Mouse (Mus musculus): ENCODE data around the gene Fndc11. TPM values are rescaled to one million over a fixed set of nuclear protein-coding genes. Genes with fewer than 3 reads are reported as not detected.

Gene Fndc11
- polyA plus RNA-seq, 1 experiment from 2014 or later, result 0.27 TPM

DNA sequence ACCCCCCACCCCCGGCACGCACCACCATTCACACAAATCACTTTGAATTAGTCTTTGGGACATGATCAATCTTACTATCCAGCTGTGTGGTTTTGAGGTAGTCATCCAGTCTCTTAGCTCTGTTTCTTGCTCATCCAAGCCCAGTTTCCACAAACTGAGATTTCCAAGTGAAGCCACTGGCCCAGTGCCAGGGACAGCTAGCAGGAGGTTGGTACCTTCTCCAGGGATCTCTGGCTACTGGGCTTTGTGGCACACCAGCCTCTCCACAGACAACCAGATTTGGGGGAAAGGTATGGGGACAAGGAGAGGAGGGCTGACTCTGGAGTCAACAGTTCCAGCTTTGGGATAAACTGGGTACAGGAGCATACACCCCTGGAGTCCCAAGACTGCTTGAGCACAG is 548 bp downstream of the Fndc11 start:
- H3K27me3 ChIP-seq (replicated peaks), result peaks cover 39% of the 10 kb centered on the region
- H3K36me3 ChIP-seq, result no peaks in the 10 kb centered on the region
- H3K9me3 ChIP-seq, result no peaks in the 10 kb centered on the region
- no peak overlapping the region for H3K27ac ChIP-seq (replicated peaks)
- WGBS, result 53% methylated on average over 2 of the region's 2 CpGs
- peaks cover 17% of the 10 kb centered on the region for H3K4me1 ChIP-seq
- peak overlapping the region; percentile 75 for H3K4me2 ChIP-seq
- peak overlapping the region; percentile 45 for H3K4me3 ChIP-seq
- ATAC-seq (ENCODE audit: extremely low read depth, insufficient number of reproducible peaks, low FRiP score, low TSS enrichment), result no peak
- H3K9ac ChIP-seq, result peak overlapping the region; percentile 67

DNA sequence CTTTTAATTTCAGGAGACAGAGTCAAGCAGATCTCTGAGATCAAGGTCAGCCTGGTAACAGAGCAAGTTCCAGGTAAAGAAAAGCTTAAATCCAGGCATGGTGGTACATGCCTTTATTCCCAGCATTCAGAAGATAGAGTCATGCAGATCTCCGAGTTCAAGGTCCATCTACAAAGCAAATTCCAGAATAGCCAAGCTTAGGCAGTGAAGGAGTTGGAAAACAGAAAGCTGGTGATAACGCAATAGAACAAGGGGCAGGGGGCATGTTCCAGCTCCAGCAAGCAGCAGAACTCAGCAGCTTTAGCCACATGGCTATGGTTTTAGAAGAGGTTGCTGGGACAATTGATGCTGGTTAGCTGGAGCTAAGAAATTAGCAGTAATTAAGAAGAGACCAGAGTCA is 5.2 kb downstream of the Fndc11 start:
- 75% methylated on average over 2 of the region's 2 CpGs for WGBS
- H3K27ac ChIP-seq (replicated peaks), result no peak overlapping the region
- H3K36me3 ChIP-seq, result peaks cover 16% of the 10 kb centered on the region
- H3K9me3 ChIP-seq, result no peaks in the 10 kb centered on the region
- no peak overlapping the region for H3K9ac ChIP-seq
- H3K4me1 ChIP-seq, result peaks cover 6% of the 10 kb centered on the region
- H3K4me3 ChIP-seq, result no peak overlapping the region
- no peak overlapping the region for H3K4me2 ChIP-seq
- H3K27me3 ChIP-seq (replicated peaks), result peaks cover 20% of the 10 kb centered on the region
- ATAC-seq (ENCODE audit: extremely low read depth, insufficient number of reproducible peaks, low FRiP score, low TSS enrichment), result no peak

DNA sequence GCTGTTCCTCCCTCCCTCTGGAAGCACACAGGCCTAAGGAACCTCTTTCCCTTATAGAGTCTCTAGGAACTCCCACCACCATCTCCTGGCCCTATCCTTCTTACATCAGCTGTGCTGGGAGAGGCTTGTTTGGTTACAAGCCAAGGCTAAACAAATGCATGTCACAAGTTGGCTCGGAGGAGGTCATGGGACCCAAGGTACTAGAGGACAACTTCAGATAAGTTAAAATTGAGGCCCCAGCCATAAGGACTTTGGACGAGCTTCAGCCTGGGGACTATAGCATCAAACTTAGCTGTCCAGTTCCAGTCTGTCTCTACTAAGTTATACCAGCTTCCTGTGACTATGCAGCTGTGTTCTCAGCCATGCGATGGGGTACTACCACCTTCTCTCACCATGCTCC is 7.3 kb downstream of the Fndc11 start:
- Histone ChIP-seq H3K4me1 (no peaks in the 10 kb centered on the region), H3K4me2 (no peak overlapping the region), H3K9ac (no peak overlapping the region), H3K36me3 (peaks cover 31% of the 10 kb centered on the region), H3K4me3 (no peak overlapping the region), H3K9me3 (no peaks in the 10 kb centered on the region), H3K27me3 (replicated peaks) (peaks cover under 1% of the 10 kb centered on the region; the same call in 1 of the 2 replicates), H3K27ac (replicated peaks) (no peak overlapping the region)
- ATAC-seq (ENCODE audit: extremely low read depth, insufficient number of reproducible peaks, low FRiP score, low TSS enrichment), result no peak
- WGBS, result 70% methylated on average over 3 of the region's 3 CpGs

DNA sequence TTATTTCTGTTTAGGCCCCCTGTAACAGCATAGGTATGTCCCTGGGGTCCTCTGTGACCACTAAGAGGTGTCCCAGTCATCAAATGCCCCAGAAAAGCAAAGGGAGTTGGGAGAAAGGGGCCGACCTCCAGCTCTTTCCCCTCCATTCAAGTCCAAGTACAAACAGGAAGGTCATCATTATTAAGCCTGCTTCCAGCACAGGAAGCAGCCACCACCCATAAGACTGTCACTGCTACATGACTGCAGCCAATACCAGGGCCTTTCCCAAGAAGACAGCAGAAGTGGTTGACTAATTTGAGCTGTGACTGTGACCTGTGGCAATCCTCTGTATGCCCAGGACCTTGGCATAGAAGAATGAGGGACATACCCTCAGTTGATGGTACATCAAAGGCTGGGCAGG is 8.5 kb downstream of the Fndc11 start:
- no peak for ATAC-seq (ENCODE audit: extremely low read depth, insufficient number of reproducible peaks, low FRiP score, low TSS enrichment)
- no peak overlapping the region for H3K4me2 ChIP-seq
- no peaks in the 10 kb centered on the region for H3K9me3 ChIP-seq
- no peak overlapping the region for H3K27ac ChIP-seq (replicated peaks)
- H3K4me1 ChIP-seq, result no peaks in the 10 kb centered on the region
- H3K27me3 ChIP-seq (replicated peaks), result no peaks in the 10 kb centered on the region
- no peak overlapping the region for H3K9ac ChIP-seq
- peaks cover 35% of the 10 kb centered on the region for H3K36me3 ChIP-seq
- no peak overlapping the region for H3K4me3 ChIP-seq
- 59% methylated on average over 1 of the region's 1 CpGs for WGBS

DNA sequence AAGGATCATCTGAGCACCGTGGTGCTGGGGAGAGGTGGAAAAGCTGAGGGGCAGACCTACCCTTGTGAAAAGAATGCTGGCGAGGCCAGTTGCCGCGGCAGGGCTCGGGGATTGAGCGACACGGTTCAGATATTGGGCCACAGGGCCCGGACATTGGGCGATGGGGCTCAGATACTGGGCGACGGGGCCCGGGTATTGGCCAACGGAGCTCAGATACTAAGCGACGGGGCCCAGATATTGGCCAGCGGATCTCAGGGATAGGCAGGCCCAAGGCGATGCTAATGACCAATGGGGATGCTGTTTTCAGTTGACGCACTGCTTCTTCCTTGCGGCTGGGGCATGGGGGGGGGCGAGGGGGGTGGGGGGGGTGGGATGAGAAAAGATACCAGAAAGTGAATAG is 11.4 kb downstream of the Fndc11 start:
- Histone ChIP-seq H3K27ac (replicated peaks) (no peak overlapping the region), H3K9ac (no peak overlapping the region), H3K4me1 (no peaks in the 10 kb centered on the region), H3K4me3 (no peak overlapping the region), H3K27me3 (replicated peaks) (no peaks in the 10 kb centered on the region), H3K4me2 (no peak overlapping the region), H3K9me3 (no peaks in the 10 kb centered on the region), H3K36me3 (peaks cover 45% of the 10 kb centered on the region)
- ATAC-seq (ENCODE audit: extremely low read depth, insufficient number of reproducible peaks, low FRiP score, low TSS enrichment), result no peak
- WGBS, result 67% methylated on average over 20 of the region's 20 CpGs

DNA sequence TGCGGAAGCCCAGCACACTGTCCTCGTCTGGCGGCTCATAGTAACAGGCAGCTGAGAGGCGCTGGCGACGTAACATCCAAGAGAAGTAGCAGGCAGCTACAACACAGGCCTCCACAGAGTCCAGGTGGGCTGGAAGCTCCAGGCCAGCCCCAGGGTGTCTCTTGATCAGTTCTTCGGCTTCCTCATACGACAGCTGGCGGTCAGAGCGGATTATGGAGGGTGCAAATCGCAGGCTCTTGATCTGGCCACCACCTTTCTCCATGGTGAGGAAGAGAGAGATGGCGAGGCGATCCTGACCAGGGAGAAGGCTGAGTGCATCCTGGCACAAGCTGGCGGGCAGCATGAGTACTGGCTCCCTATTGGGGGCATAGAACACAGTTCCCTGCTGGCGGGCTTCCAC is 13.6 kb downstream of the Fndc11 start:
- H3K4me3 ChIP-seq, result no peak overlapping the region
- H3K9ac ChIP-seq, result no peak overlapping the region
- no peaks in the 10 kb centered on the region for H3K9me3 ChIP-seq
- H3K36me3 ChIP-seq, result peaks cover 57% of the 10 kb centered on the region
- no peaks in the 10 kb centered on the region for H3K27me3 ChIP-seq (replicated peaks)
- no peak overlapping the region for H3K27ac ChIP-seq (replicated peaks)
- no peak for ATAC-seq (ENCODE audit: extremely low read depth, insufficient number of reproducible peaks, low FRiP score, low TSS enrichment)
- no peak overlapping the region for H3K4me2 ChIP-seq
- no peaks in the 10 kb centered on the region for H3K4me1 ChIP-seq
- 83% methylated on average over 15 of the region's 15 CpGs for WGBS

DNA sequence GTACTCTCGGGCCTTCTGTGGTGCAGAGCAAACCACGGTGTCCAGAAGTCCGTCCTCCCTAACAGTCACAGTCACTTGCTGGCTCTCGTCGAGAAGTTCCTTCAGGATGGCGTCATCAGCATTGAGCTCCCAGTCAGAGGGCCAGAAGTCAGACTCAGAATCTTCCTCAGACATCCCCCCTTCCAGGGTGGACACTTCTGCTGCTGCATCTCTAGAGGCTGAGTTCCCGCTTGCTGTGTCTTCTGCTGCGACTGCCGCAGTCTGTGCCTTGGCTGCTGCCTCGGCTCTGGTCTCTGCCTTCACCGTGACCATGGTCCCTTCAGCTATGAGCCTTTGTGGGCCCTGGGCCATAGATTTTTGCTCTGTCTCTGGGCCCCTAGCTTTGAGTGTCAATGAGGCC is 14.9 kb downstream of the Fndc11 start:
- WGBS, result 80% methylated on average over 11 of the region's 11 CpGs
- no peak overlapping the region for H3K4me3 ChIP-seq
- ATAC-seq (ENCODE audit: extremely low read depth, insufficient number of reproducible peaks, low FRiP score, low TSS enrichment), result no peak

DNA sequence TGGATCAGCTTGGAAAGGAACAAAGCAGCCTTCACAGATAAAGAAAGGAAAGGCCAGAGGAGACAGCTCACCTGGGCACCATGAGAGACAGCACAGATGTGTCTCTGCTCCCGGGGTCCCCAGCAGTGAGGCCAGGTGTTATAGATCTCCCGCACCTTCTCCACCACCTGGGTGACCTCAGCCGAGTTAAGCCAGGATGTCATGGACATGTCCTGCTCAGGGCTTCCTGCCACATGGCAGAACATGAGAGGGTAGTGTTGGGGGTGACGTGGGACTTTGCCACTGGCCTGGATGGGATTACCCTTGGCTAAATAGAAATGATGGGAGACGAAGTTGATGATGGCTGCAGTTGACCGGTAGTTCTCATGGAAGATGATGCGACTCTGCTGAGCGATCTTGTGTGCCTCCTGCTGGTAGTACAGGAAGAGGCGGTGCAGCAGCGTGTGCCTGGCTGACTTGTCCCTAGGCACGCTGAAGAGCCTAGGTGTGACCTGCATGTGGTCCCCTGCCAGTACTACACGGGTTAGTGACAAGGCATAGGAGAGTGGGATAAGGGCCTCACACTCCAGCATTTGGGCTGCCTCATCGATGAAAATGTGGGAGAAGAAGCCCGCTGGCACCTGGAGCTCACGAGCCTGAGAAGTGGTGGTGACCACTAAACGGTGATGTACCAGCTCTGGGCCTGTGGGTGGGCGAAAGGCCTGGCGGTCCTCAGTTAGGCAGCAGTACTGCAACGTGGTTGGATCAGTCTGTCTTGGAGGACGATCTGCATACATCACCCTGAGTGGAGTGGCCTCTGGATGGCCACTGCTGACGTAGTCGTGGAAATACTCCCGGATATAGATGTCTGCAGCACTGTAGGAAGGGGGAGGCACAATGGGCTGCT is 16.1 kb downstream of the Fndc11 start:
- H3K4me2 ChIP-seq, result no peak overlapping the region
- no peak overlapping the region for H3K27ac ChIP-seq (replicated peaks)
- H3K9me3 ChIP-seq, result no peaks in the 10 kb centered on the region
- peaks cover 40% of the 10 kb centered on the region for H3K36me3 ChIP-seq
- H3K9ac ChIP-seq, result no peak overlapping the region
- H3K4me3 ChIP-seq, result no peak overlapping the region
- 76% methylated on average over 23 of the region's 23 CpGs for WGBS
- H3K27me3 ChIP-seq (replicated peaks), result no peaks in the 10 kb centered on the region
- peaks cover under 1% of the 10 kb centered on the region; the same call in 1 of the 2 replicates for H3K4me1 ChIP-seq
- ATAC-seq (ENCODE audit: extremely low read depth, insufficient number of reproducible peaks, low FRiP score, low TSS enrichment), result no peak

More for the DNA sequence above, 14.9 kb downstream of the Fndc11 start:
- Histone ChIP-seq H3K27me3 (replicated peaks) (no peaks in the 10 kb centered on the region), H3K4me1 (no peaks in the 10 kb centered on the region), H3K4me2 (no peak overlapping the region), H3K27ac (replicated peaks) (no peak overlapping the region), H3K36me3 (peaks cover 51% of the 10 kb centered on the region), H3K9me3 (no peaks in the 10 kb centered on the region), H3K9ac (no peak overlapping the region)

DNA sequence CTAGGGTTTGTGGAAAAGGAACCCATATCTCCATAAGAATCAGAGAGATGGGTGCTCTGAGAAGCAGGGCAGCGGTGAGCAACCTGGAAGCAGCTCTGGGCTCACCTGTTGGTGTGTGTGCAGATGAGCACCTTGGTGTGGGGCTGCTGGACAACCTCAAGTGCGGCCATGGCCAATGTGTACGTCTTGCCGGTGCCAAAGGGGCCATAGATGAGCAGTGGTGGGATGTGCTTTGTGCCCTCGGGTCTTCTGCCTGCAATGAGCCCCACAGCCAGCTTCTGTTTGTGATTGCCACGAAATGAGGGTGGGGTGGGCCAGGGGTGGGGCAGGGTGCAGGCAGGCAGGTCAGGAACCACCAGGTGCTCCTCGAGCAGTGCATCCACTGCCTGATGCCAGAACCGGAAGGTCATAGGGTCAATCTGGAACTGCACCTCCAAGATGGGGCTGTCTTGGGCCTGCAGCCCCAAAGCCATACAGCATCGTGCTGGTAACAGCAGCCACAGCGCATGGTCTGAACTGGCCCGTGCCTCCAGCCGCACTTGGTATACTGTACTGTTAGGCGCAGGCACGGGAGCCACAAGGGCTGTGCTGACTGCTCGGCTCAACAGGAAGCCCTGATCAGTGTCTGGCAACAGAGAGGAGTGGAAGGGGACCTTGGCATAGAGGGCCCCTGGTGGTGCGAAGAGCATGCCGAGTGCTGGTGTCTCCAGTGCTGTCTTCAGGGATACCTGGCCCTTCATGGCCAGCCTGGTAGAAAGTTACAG is 17.6 kb downstream of the Fndc11 start:
- 84% methylated on average over 17 of the region's 17 CpGs for WGBS
- H3K4me3 ChIP-seq, result no peak overlapping the region
- no peak overlapping the region for H3K27ac ChIP-seq (replicated peaks)
- no peak overlapping the region for H3K9ac ChIP-seq
- H3K4me2 ChIP-seq, result no peak overlapping the region
- no peaks in the 10 kb centered on the region for H3K27me3 ChIP-seq (replicated peaks)
- H3K4me1 ChIP-seq, result peaks cover 15% of the 10 kb centered on the region
- no peaks in the 10 kb centered on the region for H3K9me3 ChIP-seq
- ATAC-seq (ENCODE audit: extremely low read depth, insufficient number of reproducible peaks, low FRiP score, low TSS enrichment), result no peak
- peaks cover 31% of the 10 kb centered on the region for H3K36me3 ChIP-seq

DNA sequence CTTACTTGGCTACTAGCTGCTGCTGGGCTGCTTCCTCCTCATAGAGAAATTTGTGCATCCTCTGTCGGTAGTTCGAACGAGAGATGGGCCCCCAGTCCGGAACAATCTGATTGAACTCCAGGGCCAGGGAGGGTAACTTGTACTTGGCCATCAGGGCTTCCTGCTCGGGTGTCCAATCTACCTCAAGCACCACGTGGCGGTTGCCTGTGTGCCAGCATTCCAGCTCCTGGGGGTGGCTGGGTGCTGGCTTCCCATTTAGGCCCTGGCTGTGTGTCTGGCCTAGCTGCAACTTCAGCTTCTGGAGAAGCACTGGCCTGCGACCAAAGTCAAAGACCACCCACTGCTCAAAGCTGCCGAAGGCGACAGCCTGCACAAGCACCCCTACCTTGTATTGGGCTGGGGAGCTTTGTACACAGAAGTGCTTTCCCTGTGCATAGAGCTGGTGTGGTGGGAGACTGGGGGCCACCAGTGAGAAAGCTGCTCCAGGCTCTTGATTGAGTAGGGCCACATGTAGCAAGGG is 18.3 kb downstream of the Fndc11 start:
- Histone ChIP-seq H3K27me3 (replicated peaks) (no peaks in the 10 kb centered on the region), H3K9ac (no peak overlapping the region), H3K4me3 (no peak overlapping the region), H3K4me2 (no peak overlapping the region), H3K4me1 (peaks cover 16% of the 10 kb centered on the region), H3K27ac (replicated peaks) (no peak overlapping the region), H3K36me3 (peaks cover 31% of the 10 kb centered on the region), H3K9me3 (no peaks in the 10 kb centered on the region)
- WGBS, result 75% methylated on average over 10 of the region's 10 CpGs
- ATAC-seq (ENCODE audit: extremely low read depth, insufficient number of reproducible peaks, low FRiP score, low TSS enrichment), result no peak

DNA sequence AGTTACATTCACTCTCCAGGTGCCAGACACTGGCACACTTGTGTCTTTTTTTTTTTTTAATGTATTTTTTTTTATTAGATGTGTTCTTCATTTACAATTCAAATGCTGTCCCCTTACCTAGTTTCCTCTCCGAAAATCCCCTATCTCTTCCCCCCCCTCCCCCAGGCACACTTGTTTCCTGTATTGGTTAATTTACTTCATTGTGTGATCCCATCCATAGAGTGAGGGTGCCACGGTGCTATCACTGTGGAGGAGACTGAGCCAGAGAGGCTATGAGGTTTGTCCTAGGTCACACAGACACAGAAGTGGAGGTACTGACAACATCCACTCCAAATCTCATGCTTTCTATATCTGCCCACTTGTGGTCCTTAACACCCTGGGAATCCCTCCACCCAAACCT is 19.0 kb downstream of the Fndc11 start:
- no peak for ATAC-seq (ENCODE audit: extremely low read depth, insufficient number of reproducible peaks, low FRiP score, low TSS enrichment)
- 52% methylated on average over 2 of the region's 2 CpGs for WGBS
- no peak overlapping the region for H3K4me2 ChIP-seq

More for the DNA sequence above, 19.0 kb downstream of the Fndc11 start:
- Histone ChIP-seq H3K36me3 (peaks cover 27% of the 10 kb centered on the region), H3K27ac (replicated peaks) (no peak overlapping the region), H3K9ac (no peak overlapping the region), H3K4me3 (no peak overlapping the region), H3K27me3 (replicated peaks) (no peaks in the 10 kb centered on the region), H3K4me1 (peaks cover 16% of the 10 kb centered on the region), H3K9me3 (no peaks in the 10 kb centered on the region)

Data from heart, embryonic 13.5 days (tissue).